Comparison of ENCODE assay signal across 25 mouse cellular contexts in the genomic region with DNA sequence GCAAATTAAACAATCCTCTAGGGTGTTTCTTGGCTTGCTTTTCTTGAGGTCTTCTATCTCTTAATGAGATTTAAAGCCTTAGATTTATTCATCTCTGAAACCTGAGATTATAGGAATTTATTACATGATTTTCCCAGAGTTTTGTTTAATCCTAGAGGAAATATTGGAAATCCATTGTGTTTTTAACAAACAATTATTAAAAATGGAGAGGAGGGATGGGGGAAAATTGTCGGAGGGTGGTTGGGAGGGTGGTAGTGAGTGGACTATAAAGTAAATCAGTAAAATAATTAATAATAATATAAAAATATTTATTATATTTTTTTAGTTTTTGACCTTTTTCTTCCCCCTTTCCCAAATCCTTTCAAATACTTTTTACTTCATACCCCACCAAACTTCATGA. TPM values are rescaled to one million over a fixed set of nuclear protein-coding genes. Genes with fewer than 3 reads are reported as not detected.
"Had no signal": no experiment of that assay in that cellular context is flagged by ENCODE, and none has a peak within 500 bp of the region (broad histone marks: within the 10 kb centered on the region; RNA-seq: fewer than 3 reads in every experiment).

A gene (minus strand): TSS at position 101 of the 400 bp plus-strand sequence.

- H3K4me3 ChIP-seq: neural tube, embryonic 13.5 days; neural tube, embryonic 15.5 days; stomach, embryonic 15.5 days had no signal

- H3K9me3 ChIP-seq: neural tube, embryonic 13.5 days; neural tube, embryonic 15.5 days; stomach, embryonic 15.5 days had no signal

- H3K27me3 ChIP-seq: neural tube, embryonic 13.5 days; neural tube, embryonic 15.5 days; stomach, embryonic 15.5 days had no signal

- H3K4me2 ChIP-seq: neural tube, embryonic 13.5 days; neural tube, embryonic 15.5 days; stomach, embryonic 15.5 days had no signal

- DNase-seq: retina, postnatal 1 day; right cerebral cortex, adult 18-20 months; right cerebral cortex, postnatal 14 days; right cerebral cortex, postnatal 25 days; right cerebral cortex, postnatal 4 days; spleen, adult 18-20 months; thymus, adult 18-20 months; thymus, adult 2 months; thymus, postnatal 14 days; thymus, postnatal 25 days; thymus, postnatal 36 days; thymus, postnatal 4 days had no signal

- H3K36me3 ChIP-seq: neural tube, embryonic 13.5 days; neural tube, embryonic 15.5 days; stomach, embryonic 15.5 days had no signal

- H3K9ac ChIP-seq: neural tube, embryonic 13.5 days; neural tube, embryonic 15.5 days; stomach, embryonic 15.5 days had no signal

- H3K4me1 ChIP-seq: neural tube, embryonic 13.5 days; neural tube, embryonic 15.5 days; stomach, embryonic 15.5 days had no signal

- H3K27ac ChIP-seq: neural tube, embryonic 13.5 days; neural tube, embryonic 15.5 days; stomach, embryonic 15.5 days; stomach, postnatal 0 days had no signal

RNA-seq across cellular contexts. Expression of the gene that starts here (rescaled TPM):
- total RNA-seq: neutrophil, adult 5-6 weeks had no signal
- polyA plus RNA-seq: neural tube, embryonic 13.5 days; neural tube, embryonic 14.5 days; neural tube, embryonic 15.5 days; small intestine, adult 2 months; spleen, adult 2 months; stomach, embryonic 14.5 days; stomach, embryonic 15.5 days; stomach, embryonic 16.5 days; stomach, postnatal 0 days; testis, adult 2 months; thymus, adult 2 months; thymus, postnatal 0 days; urinary bladder, adult 2 months had no signal
